ENCODE assay signal across 19 mouse cellular contexts in genomic region chr10:76814811-76815210, GRCm38 (mm10).
DNase-seq lines count a peak whose midpoint lies in the region; ATAC-seq and TF ChIP-seq lines count a peak whose summit lies in the region.
"Had no signal": no experiment of that assay in that cellular context is flagged by ENCODE, and none has a peak within 500 bp of the region (broad histone marks: within the 10 kb centered on the region; RNA-seq: fewer than 3 reads in every experiment).

No protein-coding gene starts in this region.

- H3K27me3 ChIP-seq in hindbrain, postnatal 0 days (ENCODE audit: insufficient read depth, low read length) = no peaks in the 10 kb centered on the region
- H3K27me3 ChIP-seq in hindbrain, embryonic 12.5 days = no peaks in the 10 kb centered on the region
- H3K27me3 ChIP-seq: embryonic facial prominence, embryonic 15.5 days; heart, embryonic 15.5 days; intestine, embryonic 15.5 days; Patski had no signal

- H3K4me2 ChIP-seq in hindbrain, postnatal 0 days (ENCODE audit: low read depth, low read length) = no peak overlapping the region
- H3K4me2 ChIP-seq in hindbrain, embryonic 12.5 days (replicated peaks) = no peak overlapping the region
- H3K4me2 ChIP-seq: embryonic facial prominence, embryonic 15.5 days; heart, embryonic 11.5 days; heart, embryonic 15.5 days; intestine, embryonic 15.5 days had no signal

- no peak overlapping the region for H3K4me3 ChIP-seq in hindbrain, postnatal 0 days (ENCODE audit: low read length)
- no peak overlapping the region for H3K4me3 ChIP-seq in hindbrain, embryonic 12.5 days
- H3K4me3 ChIP-seq in lung, adult 2 months (replicated peaks; ENCODE audit: extremely low read depth, low read depth, low read length) = no peak overlapping the region
- H3K4me3 ChIP-seq: embryonic facial prominence, embryonic 15.5 days; erythroblast, embryonic 14.5 days; heart, adult 2 months; heart, embryonic 15.5 days; intestine, embryonic 15.5 days had no signal

- 83% methylated on average over 8 of the region's 8 CpGs for WGBS in hindbrain, postnatal 0 days
- 90% methylated on average over 8 of the region's 8 CpGs for WGBS in hindbrain, embryonic 12.5 days
- 50% methylated on average over 8 of the region's 8 CpGs for WGBS in lung, adult 2 months

- H3K9me3 ChIP-seq in hindbrain, postnatal 0 days (ENCODE audit: low read length) = no peaks in the 10 kb centered on the region
- no peaks in the 10 kb centered on the region for H3K9me3 ChIP-seq in hindbrain, embryonic 12.5 days (replicated peaks)
- H3K9me3 ChIP-seq: embryonic facial prominence, embryonic 15.5 days; heart, embryonic 15.5 days; intestine, embryonic 15.5 days had no signal

- no peak for ATAC-seq in hindbrain, postnatal 0 days
- ATAC-seq in hindbrain, embryonic 12.5 days (ENCODE audit: low FRiP score) = no peak
- ATAC-seq: forebrain, embryonic 16.5 days; intestine, embryonic 15.5 days; Patski had no signal

- no peaks in the 10 kb centered on the region for H3K36me3 ChIP-seq in hindbrain, postnatal 0 days (ENCODE audit: insufficient read depth, low read length)
- H3K36me3 ChIP-seq in hindbrain, embryonic 12.5 days = no peaks in the 10 kb centered on the region
- H3K36me3 ChIP-seq: embryonic facial prominence, embryonic 15.5 days; heart, embryonic 15.5 days; intestine, embryonic 15.5 days had no signal

- TF ChIP-seq POLR2A in lung, adult 2 months (IDR thresholded peaks at IDR 0.05; ENCODE audit: borderline replicate concordance, extremely low read depth, low read depth, low read length) = no peak

- H3K27ac ChIP-seq in hindbrain, postnatal 0 days = peak overlapping the region; percentile 46; the same call in 1 of the 2 replicates
- no peak overlapping the region for H3K27ac ChIP-seq in hindbrain, embryonic 12.5 days
- H3K27ac ChIP-seq: embryonic facial prominence, embryonic 15.5 days; heart, adult 2 months; heart, embryonic 15.5 days; intestine, embryonic 15.5 days had no signal

- no peak for TF ChIP-seq CTCF in hindbrain, postnatal 0 days (IDR thresholded peaks at IDR 0.05; ENCODE audit: low read depth)
- no peak for TF ChIP-seq CTCF in lung, adult 2 months (IDR thresholded peaks at IDR 0.05; ENCODE audit: insufficient read depth, low read length)

- peak; percentile 32 to 43 for DNase-seq in cerebellum, postnatal 10 days
- no peak for DNase-seq in cerebellum, postnatal 14 days
- DNase-seq in hindbrain, postnatal 0 days (ENCODE audit: low spot score) = no peak
- DNase-seq in lung, postnatal 36 days = peak; percentile 11
- no peak for DNase-seq in lung, adult 2 months
- peak; percentile 24 to 44 for DNase-seq in lung, postnatal 4 days
- DNase-seq: adrenal gland, adult 2 months; adrenal gland, postnatal 25 days; embryo, embryonic 11 days; gastrocnemius, postnatal 10 days; heart, adult 2 months had no signal

- H3K9ac ChIP-seq in hindbrain, postnatal 0 days (replicated peaks; ENCODE audit: low read length) = no peak overlapping the region
- no peak overlapping the region for H3K9ac ChIP-seq in hindbrain, embryonic 12.5 days
- H3K9ac ChIP-seq: embryonic facial prominence, embryonic 15.5 days; heart, embryonic 15.5 days; intestine, embryonic 15.5 days had no signal

- H3K4me1 ChIP-seq in hindbrain, postnatal 0 days (ENCODE audit: insufficient read depth, low read length) = peaks cover 8% of the 10 kb centered on the region; the same call in 1 of the 2 replicates
- H3K4me1 ChIP-seq in hindbrain, embryonic 12.5 days = peaks cover 23% of the 10 kb centered on the region
- H3K4me1 ChIP-seq in lung, adult 2 months (ENCODE audit: control insufficient read depth, insufficient read depth, low read length) = peaks cover 3% of the 10 kb centered on the region; the same call in 1 of the 2 replicates
- H3K4me1 ChIP-seq: intestine, embryonic 15.5 days had no signal

Comparison
In these comparisons a context has a peak if more than half of its experiments do, and no peak if none do; other contexts are left out.
1. DNase-seq: peak in cerebellum, postnatal 10 days (2 of 2), lung, postnatal 36 days (single experiment) and lung, postnatal 4 days (2 of 2); none in cerebellum, postnatal 14 days (0 of 2), hindbrain, postnatal 0 days (single experiment) and lung, adult 2 months (single experiment).